Mouse (Mus musculus) stomach, embryonic 15.5 days (tissue): Measurements from ENCODE around the gene Ccr7. TPM values are rescaled to one million over a fixed set of nuclear protein-coding genes. Genes with fewer than 3 reads are reported as not detected.

Source experiments
- ATAC-seq: fragments of 200-750 bp; cut with Nextera tagmentation; 2 replicates; pipeline ENCODE4 v1.8.0; 2017; ENCODE audit warnings: low read depth, moderate number of reproducible peaks, moderate TSS enrichment; ENCODE audit not compliant: insufficient read depth, low FRiP score
- H3K27ac ChIP-seq: fragments of 300-500 bp; sonication (generic); 2 replicates; pipeline ENCODE4 v1.5.1; 2015; ENCODE audit warnings: mild to moderate bottlenecking, inconsistent platforms
- H3K27me3 ChIP-seq: fragments of 300-500 bp; sonication (generic); replicated peaks from 2 replicates; pipeline ENCODE4 v1.6.1; 2015; ENCODE audit warnings: inconsistent platforms
- H3K36me3 ChIP-seq: fragments of 300-500 bp; sonication (generic); 2 replicates; pipeline ENCODE4 v1.6.1; 2015; ENCODE audit warnings: inconsistent platforms
- H3K4me1 ChIP-seq: fragments of 300-500 bp; sonication (generic); 2 replicates; pipeline ENCODE4 v1.6.1; 2015; ENCODE audit warnings: inconsistent platforms
- H3K4me2 ChIP-seq: fragments of 300-500 bp; sonication (generic); 2 replicates; pipeline ENCODE4 v1.6.1; 2015; ENCODE audit warnings: mild to moderate bottlenecking, inconsistent platforms
- H3K4me3 ChIP-seq: fragments of 300-500 bp; sonication (generic); replicated peaks from 2 replicates; pipeline ENCODE4 v1.5.1; 2015; ENCODE audit warnings: inconsistent platforms
- H3K9ac ChIP-seq: fragments of 300-500 bp; sonication (generic); 2 replicates; pipeline ENCODE4 v1.6.1; 2015; ENCODE audit warnings: inconsistent platforms
- H3K9me3 ChIP-seq: fragments of 300-500 bp; sonication (generic); 2 replicates; pipeline ENCODE4 v1.6.1; 2016; ENCODE audit warnings: inconsistent platforms
- WGBS: fragments of 180-500 bp; shearing (Covaris S2); methylation state at CpG from one replicate; pipeline ENCODE4 v1.1.7; 2015; 5-methylcytosine and 5-hydroxymethylcytosine counted together
- polyA plus RNA-seq: library from polyadenylated mRNA; unstranded; fragments of >200 nt; fragmentation: Nextera tagmentation; extraction: Ambion mirVana; gene quantifications from 2 replicates; pipeline ENCODE4 v1.2.1, GENCODE M21; 2015

Gene Ccr7
- polyA plus RNA-seq, 1 experiment from 2014 or later: 0.27 TPM

GRCm38 (mm10) chr11:99151333-99151930 lies 3.4 kb downstream of the Ccr7 start:
- Histone ChIP-seq H3K9me3 (no peaks in the 10 kb centered on the region), H3K4me2 (no peak overlapping the region), H3K4me1 (peaks cover 23% of the 10 kb centered on the region), H3K9ac (no peak overlapping the region), H3K27ac (no peak overlapping the region), H3K27me3 (0 out of 2 replicates have a peak, but pooled peaks cover 3% of the 10 kb centered on the region), H3K36me3 (no peaks in the 10 kb centered on the region), H3K4me3 (no peak overlapping the region)
- ATAC-seq: no peak
- 61% methylated on average over 11 of the region's 11 CpGs for WGBS

GRCm38 (mm10) chr11:99150889-99151288 lies 4.0 kb downstream of the Ccr7 start:
- ATAC-seq: no peak
- Histone ChIP-seq H3K27me3 (0 out of 2 replicates have a peak, but pooled peaks cover 3% of the 10 kb centered on the region), H3K9me3 (no peaks in the 10 kb centered on the region), H3K27ac (no peak overlapping the region), H3K9ac (no peak overlapping the region), H3K36me3 (no peaks in the 10 kb centered on the region), H3K4me3 (no peak overlapping the region), H3K4me1 (peaks cover 23% of the 10 kb centered on the region), H3K4me2 (no peak overlapping the region)
- WGBS: 58% methylated on average over 7 of the region's 7 CpGs

- Histone ChIP-seq H3K9ac (no peak overlapping the region), H3K4me1 (peaks cover 23% of the 10 kb centered on the region), H3K4me3 (no peak overlapping the region), H3K9me3 (no peaks in the 10 kb centered on the region), H3K27ac (peak overlapping the region; percentile 95), H3K4me2 (peak overlapping the region; percentile 19; the same call in 1 of the 2 replicates), H3K27me3 (0 out of 2 replicates have a peak, but pooled peaks cover 3% of the 10 kb centered on the region), H3K36me3 (no peaks in the 10 kb centered on the region)
- 47% methylated on average over 19 of the region's 19 CpGs for WGBS
- ATAC-seq: peak; percentile 18; the same call in 1 of the 2 replicates
These were observed 4.7 kb downstream of the Ccr7 start for GRCm38 (mm10) chr11:99149898-99150757.

- Histone ChIP-seq H3K4me3 (no peak overlapping the region), H3K4me1 (peaks cover 23% of the 10 kb centered on the region), H3K9ac (no peak overlapping the region), H3K27me3 (0 out of 2 replicates have a peak, but pooled peaks cover 3% of the 10 kb centered on the region), H3K9me3 (no peaks in the 10 kb centered on the region), H3K4me2 (peak overlapping the region; percentile 6), H3K27ac (peak overlapping the region; percentile 95), H3K36me3 (no peaks in the 10 kb centered on the region)
- 15% methylated on average over 16 of the region's 16 CpGs for WGBS
- peak; percentile 40; the same call in 1 of the 2 replicates for ATAC-seq
These were observed 5.8 kb downstream of the Ccr7 start for GRCm38 (mm10) chr11:99148896-99149703.

GRCm38 (mm10) chr11:99148400-99148799 lies 6.5 kb downstream of the Ccr7 start:
- no peak for ATAC-seq
- Histone ChIP-seq H3K4me3 (no peak overlapping the region), H3K36me3 (no peaks in the 10 kb centered on the region), H3K4me1 (peaks cover 24% of the 10 kb centered on the region), H3K9me3 (no peaks in the 10 kb centered on the region), H3K27ac (peak overlapping the region; percentile 95), H3K9ac (no peak overlapping the region), H3K4me2 (peak overlapping the region; percentile 6; the same call in 1 of the 2 replicates), H3K27me3 (0 out of 2 replicates have a peak, but pooled peaks cover 3% of the 10 kb centered on the region)
- 47% methylated on average over 8 of the region's 8 CpGs for WGBS

GRCm38 (mm10) chr11:99147920-99148289 lies 7.0 kb downstream of the Ccr7 start:
- H3K4me2 ChIP-seq: peak overlapping the region; percentile 6; the same call in 1 of the 2 replicates
- H3K9me3 ChIP-seq: no peaks in the 10 kb centered on the region
- 23% methylated on average over 4 of the region's 4 CpGs for WGBS
- peak; percentile 61 for ATAC-seq
- peaks cover 29% of the 10 kb centered on the region for H3K4me1 ChIP-seq
- H3K9ac ChIP-seq: no peak overlapping the region
- H3K27ac ChIP-seq: peak overlapping the region; percentile 95
- 0 out of 2 replicates have a peak, but pooled peaks cover 3% of the 10 kb centered on the region for H3K27me3 ChIP-seq
- no peak overlapping the region for H3K4me3 ChIP-seq
- H3K36me3 ChIP-seq: no peaks in the 10 kb centered on the region

- Histone ChIP-seq H3K4me1 (peaks cover 34% of the 10 kb centered on the region), H3K9ac (no peak overlapping the region), H3K9me3 (no peaks in the 10 kb centered on the region), H3K27ac (peak overlapping the region; percentile 95), H3K4me3 (no peak overlapping the region), H3K36me3 (no peaks in the 10 kb centered on the region), H3K4me2 (peak overlapping the region; percentile 6; the same call in 1 of the 2 replicates), H3K27me3 (0 out of 2 replicates have a peak, but pooled peaks cover 3% of the 10 kb centered on the region)
- peak; percentile 20; the same call in 1 of the 2 replicates for ATAC-seq
- WGBS: 17% methylated on average over 17 of the region's 17 CpGs
These were observed 7.6 kb downstream of the Ccr7 start for GRCm38 (mm10) chr11:99147041-99147919.

- H3K4me2 ChIP-seq: no peak overlapping the region
- H3K36me3 ChIP-seq: no peaks in the 10 kb centered on the region
- no peaks in the 10 kb centered on the region for H3K9me3 ChIP-seq
- H3K4me3 ChIP-seq: no peak overlapping the region
- no peaks in the 10 kb centered on the region for H3K27me3 ChIP-seq
- peak overlapping the region; percentile 95 for H3K27ac ChIP-seq
- WGBS: 53% methylated on average over 6 of the region's 6 CpGs
- peaks cover 41% of the 10 kb centered on the region for H3K4me1 ChIP-seq
- ATAC-seq: no peak
- no peak overlapping the region for H3K9ac ChIP-seq
These were observed 8.3 kb downstream of the Ccr7 start for GRCm38 (mm10) chr11:99146558-99146957.

- no peak overlapping the region for H3K27ac ChIP-seq
- no peaks in the 10 kb centered on the region for H3K36me3 ChIP-seq
- no peak overlapping the region for H3K4me3 ChIP-seq
- H3K9ac ChIP-seq: no peak overlapping the region
- H3K4me1 ChIP-seq: peaks cover 45% of the 10 kb centered on the region
- 95% methylated on average over 16 of the region's 16 CpGs for WGBS
- ATAC-seq: no peak
- no peaks in the 10 kb centered on the region for H3K9me3 ChIP-seq
- no peaks in the 10 kb centered on the region for H3K27me3 ChIP-seq
- H3K4me2 ChIP-seq: no peak overlapping the region
These were observed 9.1 kb downstream of the Ccr7 start for GRCm38 (mm10) chr11:99145765-99146164.

GRCm38 (mm10) chr11:99144940-99145339 lies 9.9 kb downstream of the Ccr7 start:
- no peak overlapping the region for H3K4me2 ChIP-seq
- ATAC-seq: no peak
- H3K36me3 ChIP-seq: no peaks in the 10 kb centered on the region
- WGBS: 93% methylated on average over 23 of the region's 23 CpGs
- no peak overlapping the region for H3K9ac ChIP-seq
- H3K27me3 ChIP-seq: no peaks in the 10 kb centered on the region
- H3K4me3 ChIP-seq: no peak overlapping the region
- no peaks in the 10 kb centered on the region for H3K9me3 ChIP-seq
- no peak overlapping the region for H3K27ac ChIP-seq
- H3K4me1 ChIP-seq: peaks cover 42% of the 10 kb centered on the region

GRCm38 (mm10) chr11:99144456-99144855 lies 10.4 kb downstream of the Ccr7 start:
- 69% methylated on average over 5 of the region's 5 CpGs for WGBS
- Histone ChIP-seq H3K9me3 (no peaks in the 10 kb centered on the region), H3K36me3 (no peaks in the 10 kb centered on the region), H3K27me3 (no peaks in the 10 kb centered on the region), H3K4me3 (no peak overlapping the region), H3K9ac (no peak overlapping the region), H3K27ac (no peak overlapping the region), H3K4me2 (no peak overlapping the region), H3K4me1 (peaks cover 41% of the 10 kb centered on the region)
- ATAC-seq: no peak
